Mouse (Mus musculus) right cerebral cortex, postnatal 25 days (tissue): ENCODE measurements around the gene Mcmbp.
"Not testable (repeated sequence)": the region's sequence is repeated elsewhere in the genome, so short reads cannot be mapped to it uniquely, and the experiment has no call there.

Source experiments
- DNase-seq: peaks from one replicate; pipeline ENCODE4 v3.0.0; 2022

The Mcmbp gene

GRCm38 (mm10) chr7:128705735-128706134 is 34.6 kb downstream of the Mcmbp start:
- peak; percentile 68 for DNase-seq

DNA sequence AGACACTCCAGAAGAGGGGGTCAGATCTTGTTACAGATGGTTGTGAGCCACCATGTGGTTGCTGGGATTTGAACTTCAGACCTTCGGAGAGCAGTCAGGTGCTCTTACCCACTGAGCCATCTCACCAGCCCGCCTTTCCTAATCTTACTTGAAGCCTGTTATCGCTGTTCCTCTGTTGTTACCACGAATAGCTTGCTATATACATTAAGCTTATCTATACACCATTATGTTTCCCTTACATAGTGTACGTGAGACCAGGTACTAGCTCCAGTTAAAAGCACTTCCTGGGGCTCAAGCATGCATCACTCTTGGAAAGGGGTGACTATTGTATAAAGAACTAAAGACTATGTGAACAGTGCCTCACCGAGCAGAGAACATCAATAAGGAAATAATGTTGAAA is 40.3 kb downstream of the Mcmbp start:
- not testable (repeated sequence) for DNase-seq

DNA sequence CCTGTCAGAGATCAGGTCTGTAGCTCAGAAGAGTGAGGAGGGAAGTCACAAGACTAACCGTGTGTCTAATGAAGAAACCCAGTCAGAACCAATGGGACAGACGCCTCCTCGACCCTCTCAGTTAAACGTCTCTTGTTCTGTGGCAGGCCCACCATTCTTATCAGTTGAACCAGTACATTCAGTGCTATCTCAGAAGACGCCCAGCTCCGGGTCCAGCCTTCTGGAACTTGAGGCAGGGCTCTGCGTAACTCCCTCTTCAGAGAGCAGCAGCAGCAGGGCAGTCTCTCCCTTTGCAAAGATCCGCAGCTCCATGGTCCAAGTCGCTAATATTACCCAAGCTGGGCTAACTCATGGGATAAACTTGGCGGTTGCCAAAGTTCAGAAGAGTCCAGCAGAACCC is 45.4 kb downstream of the Mcmbp start:
- no peak for DNase-seq

GRCm38 (mm10) chr7:128692163-128692562 is 48.1 kb downstream of the Mcmbp start:
- no peak for DNase-seq

- peak; percentile 79 for DNase-seq
Measured at GRCm38 (mm10) chr7:128690796-128691195, 49.5 kb downstream of the Mcmbp start.

GRCm38 (mm10) chr7:128690070-128690469 is 50.2 kb downstream of the Mcmbp start:
- peak; percentile 87 for DNase-seq

GRCm38 (mm10) chr7:128689347-128689746 is 50.9 kb downstream of the Mcmbp start:
- DNase-seq, result no peak

DNA sequence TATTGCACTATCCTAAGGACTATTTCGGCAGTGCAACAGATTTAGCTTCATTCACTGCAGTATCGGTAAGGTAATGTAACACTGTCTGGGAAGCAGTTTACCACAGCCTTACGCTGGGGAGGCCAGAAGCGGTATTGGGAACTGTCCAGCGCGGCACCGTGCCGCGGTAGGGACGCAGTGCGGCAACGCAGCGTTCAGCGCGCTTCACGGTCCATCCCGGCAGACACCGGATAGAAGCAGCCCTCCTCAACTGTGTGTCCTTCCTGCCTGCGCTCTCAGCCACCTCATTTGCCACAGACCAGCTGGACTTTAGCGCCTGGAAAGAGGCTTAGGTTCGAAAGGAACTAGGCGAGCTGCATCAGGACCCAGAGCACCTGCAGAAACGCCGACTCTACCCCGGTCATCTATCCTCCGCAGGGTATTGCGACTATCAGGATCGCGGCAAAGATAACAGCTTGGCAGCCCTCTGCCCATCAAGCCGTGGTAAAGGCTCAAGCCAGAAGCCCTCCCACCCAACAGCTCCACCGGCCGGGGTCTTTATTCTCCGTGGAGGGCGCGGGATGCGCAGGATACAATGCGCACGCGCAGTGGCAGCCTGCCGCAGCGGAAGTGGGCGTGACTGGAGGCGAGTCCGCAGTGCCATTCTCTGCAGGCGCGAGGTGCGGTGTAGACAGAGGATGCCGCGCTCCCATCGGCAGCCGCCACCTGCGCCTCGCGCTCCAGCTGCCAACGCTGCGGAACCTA is 52.3 kb downstream of the Mcmbp start:
- DNase-seq, result peak; percentile 83

DNA sequence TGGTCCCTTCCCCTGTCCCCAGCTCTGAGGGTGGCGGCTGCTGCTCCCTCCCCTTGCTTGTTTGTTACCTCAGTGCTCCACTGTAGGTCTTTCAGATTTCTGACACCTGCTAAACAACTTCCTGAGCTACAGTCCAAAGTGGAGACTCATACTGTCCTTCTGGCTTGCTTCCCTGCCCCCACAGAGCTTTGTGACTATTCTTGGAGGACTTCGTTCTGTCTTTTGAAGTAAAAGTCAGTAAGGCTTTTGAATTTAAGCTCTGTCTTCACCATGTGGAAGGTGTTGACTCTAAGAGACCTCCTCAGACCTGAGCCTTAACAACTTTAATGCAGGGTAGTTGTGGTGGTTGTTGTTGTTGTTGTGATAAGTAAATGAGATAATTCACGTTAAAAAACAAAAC is 61.7 kb downstream of the Mcmbp start:
- no peak for DNase-seq

DNA sequence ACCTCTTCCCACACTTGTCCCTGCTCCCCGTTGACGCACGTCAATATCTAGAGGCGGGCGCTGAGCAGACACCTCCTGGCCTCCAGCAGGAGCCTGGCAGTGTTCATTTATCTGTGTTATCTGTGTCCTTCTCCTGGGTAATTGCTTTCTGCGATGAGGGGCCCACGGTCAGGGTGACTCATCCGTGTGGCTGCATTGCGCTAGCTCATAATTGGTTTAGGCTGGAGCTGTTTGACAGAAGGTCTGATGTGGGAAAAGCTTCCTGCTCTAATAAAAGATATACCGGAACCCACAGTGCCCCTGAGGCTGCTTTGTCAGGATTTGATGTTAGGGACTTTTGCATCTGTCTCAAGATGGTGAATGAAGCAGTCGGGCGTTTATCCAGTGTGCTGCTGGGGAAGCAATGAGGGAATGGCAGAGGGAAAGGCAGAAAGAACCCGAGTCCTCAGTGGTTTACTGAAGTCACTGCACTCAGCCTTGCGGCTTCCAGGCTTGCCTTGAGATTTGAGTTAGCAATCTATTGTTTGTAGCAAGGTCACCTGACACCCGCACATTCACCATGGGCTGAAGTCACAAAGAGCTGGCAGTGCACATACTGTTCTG is 67.8 kb downstream of the Mcmbp start:
- peak; percentile 23 for DNase-seq

GRCm38 (mm10) chr7:128671952-128672351 is 68.3 kb downstream of the Mcmbp start:
- DNase-seq, result peak; percentile 59

DNA sequence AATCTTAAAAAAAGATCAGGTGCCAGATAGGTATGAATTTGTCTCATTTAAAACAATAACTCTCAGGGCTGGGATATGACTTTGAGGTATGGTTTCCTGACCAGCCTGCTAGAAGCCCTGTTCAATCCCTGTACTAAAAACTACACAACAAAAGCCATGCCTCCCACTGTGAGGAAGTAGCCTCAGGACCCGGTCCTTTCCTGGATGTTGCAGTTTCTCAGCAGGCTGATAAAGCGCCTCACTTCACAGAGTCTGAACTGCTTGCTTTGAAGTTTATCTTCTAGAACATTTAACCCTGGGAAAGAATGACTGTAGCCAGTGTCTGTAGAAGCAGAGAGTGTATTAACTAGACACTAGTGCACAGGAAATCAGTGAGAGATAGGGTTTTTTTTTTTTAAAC is 71.5 kb downstream of the Mcmbp start:
- no peak for DNase-seq

DNA sequence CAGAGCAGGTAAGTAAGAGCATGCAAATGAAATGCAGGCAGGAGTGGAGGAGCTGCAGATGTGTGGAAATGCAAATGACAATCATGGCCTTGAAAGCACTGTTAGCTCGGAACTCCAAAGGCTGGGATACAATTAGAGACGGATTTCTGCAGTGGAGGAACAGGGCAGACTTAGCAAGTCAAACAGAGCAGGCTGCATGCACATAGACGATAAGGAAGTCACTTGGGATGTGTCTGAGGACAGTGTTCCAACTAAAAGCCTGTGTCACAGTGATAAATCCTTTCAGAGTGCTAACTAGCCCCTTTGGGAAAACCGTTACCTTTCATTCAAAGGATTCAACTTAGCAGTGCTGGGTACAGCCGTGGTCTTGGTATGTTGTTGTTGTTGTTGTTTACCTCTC is 72.5 kb downstream of the Mcmbp start:
- no peak for DNase-seq

DNA sequence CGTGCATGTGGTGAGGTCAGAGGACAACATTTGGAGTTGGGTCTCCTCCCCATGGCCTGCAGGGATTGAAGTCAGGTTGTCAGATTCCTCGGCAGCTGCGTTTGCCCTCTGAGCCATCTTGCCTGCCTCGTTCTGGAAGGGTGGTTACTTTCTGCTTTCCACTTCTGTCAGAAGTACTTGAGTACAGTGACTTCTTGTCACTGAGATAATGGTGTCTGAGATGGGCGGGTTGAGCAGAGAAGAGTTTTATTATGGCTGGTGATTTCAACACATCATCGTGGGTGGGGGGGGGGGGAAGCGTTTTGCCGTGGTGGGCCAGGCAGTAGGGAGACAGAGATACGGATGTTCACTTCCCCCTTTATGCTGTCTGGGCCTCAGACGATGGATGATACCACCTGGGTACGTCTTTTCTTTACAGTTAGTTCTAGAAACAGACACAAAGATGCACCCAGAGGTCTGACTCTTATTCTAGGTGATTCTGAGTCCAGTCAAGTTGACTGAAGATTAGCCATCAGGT is 75.4 kb downstream of the Mcmbp start:
- DNase-seq, result no peak

DNA sequence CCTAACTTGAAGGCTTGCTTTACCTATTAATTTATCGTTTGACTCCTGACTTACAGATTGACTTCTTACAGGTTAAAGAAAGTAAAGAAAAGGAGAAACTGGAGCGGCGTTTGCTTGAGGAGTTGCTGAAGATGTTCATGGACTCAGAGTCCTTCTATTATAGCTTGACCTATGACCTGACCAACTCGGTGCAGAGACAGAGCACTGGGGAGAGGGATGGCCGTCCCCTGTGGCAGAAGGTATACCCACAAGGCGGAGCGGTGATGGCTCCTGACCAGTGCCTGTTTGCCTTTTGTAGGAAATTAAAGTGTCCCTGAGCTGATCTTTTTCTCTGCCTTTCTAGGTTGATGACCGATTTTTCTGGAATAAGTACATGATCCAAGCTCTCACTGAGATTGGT is 76.4 kb downstream of the Mcmbp start:
- no peak for DNase-seq

GRCm38 (mm10) chr7:128656970-128657369 is 83.3 kb downstream of the Mcmbp start:
- no peak for DNase-seq
